Mouse (Mus musculus) lung, embryonic 14.5 days (tissue): ENCODE measurements at regions not wholly inside any gene's neighbourhood (a gene's known extent, or its start where the extent isn't known, plus 50 kb on each side); places are given as distances from the start of the nearest gene placed in this dataset.

Experiments used
- ATAC-seq: fragments of 200-750 bp; cut with Nextera tagmentation; 2 replicates; pipeline ENCODE4 v1.8.0; 2017; ENCODE audit warnings: mild to moderate bottlenecking, moderate TSS enrichment, moderate library complexity; ENCODE audit not compliant: insufficient read depth
- DNase-seq: peaks from one replicate; pipeline ENCODE4 v3.0.0-alpha.2; 2015
- H3K27ac ChIP-seq: fragments of 300-500 bp; sonication (generic); 2 replicates; pipeline ENCODE4 v1.5.1; 2014; ENCODE audit warnings: low read depth, mild to moderate bottlenecking, moderate library complexity
- H3K27me3 ChIP-seq: fragments of 300-500 bp; sonication (generic); 2 replicates; pipeline ENCODE4 v1.6.1; 2014; ENCODE audit warnings: low read length, control low read depth; ENCODE audit not compliant: insufficient read depth
- H3K36me3 ChIP-seq: fragments of 300-500 bp; sonication (generic); 2 replicates; pipeline ENCODE4 v1.6.1; 2014; ENCODE audit warnings: control low read depth; ENCODE audit not compliant: insufficient read depth
- H3K4me1 ChIP-seq: fragments of 300-500 bp; sonication (generic); 2 replicates; pipeline ENCODE4 v1.6.1; 2014; ENCODE audit warnings: antibody characterized with exemption, control low read depth; ENCODE audit not compliant: insufficient read depth
- H3K4me2 ChIP-seq: fragments of 300-500 bp; sonication (generic); 2 replicates; pipeline ENCODE4 v1.6.1; 2014; ENCODE audit warnings: mild to moderate bottlenecking
- H3K4me3 ChIP-seq: fragments of 300-500 bp; sonication (generic); 2 replicates; pipeline ENCODE4 v1.5.1; 2014; ENCODE audit warnings: low read depth, low read length
- H3K9ac ChIP-seq: fragments of 300-500 bp; sonication (generic); 2 replicates; pipeline ENCODE4 v1.6.1; 2014
- H3K9me3 ChIP-seq: fragments of 300-500 bp; sonication (generic); 2 replicates; pipeline ENCODE4 v1.6.1; 2016; ENCODE audit warnings: low read depth, low read length, control low read depth
- CTCF ChIP-seq: IDR thresholded peaks from 2 replicates; pipeline ENCODE4 v1.5.1; 2016; ENCODE audit warnings: antibody characterized with exemption, low read depth
- WGBS: fragments of 180-500 bp; shearing (Covaris S2); extraction: QIAGEN DNeasy Blood & Tissue Kit; methylation state at CpG from one replicate; pipeline ENCODE4 v1.1.7; 2014; 5-methylcytosine and 5-hydroxymethylcytosine counted together

DNA sequence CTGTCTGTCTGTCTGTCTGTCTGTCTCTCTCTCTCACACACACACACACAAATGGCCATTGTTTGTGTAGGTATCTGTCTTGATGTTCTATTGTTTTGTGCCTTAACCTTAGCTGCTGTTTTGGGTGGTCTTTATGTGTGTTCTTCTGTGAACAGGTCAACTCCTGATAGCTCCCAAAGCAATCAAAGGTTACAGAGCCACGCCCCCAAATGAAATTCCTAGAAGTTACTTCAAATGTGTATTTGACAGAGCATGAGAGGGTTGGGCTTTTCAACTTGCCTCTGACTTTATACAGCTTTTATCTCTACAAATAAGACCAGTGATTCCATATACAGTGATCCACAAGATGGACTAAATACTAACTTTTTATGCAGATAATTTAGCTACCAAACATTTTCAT, 217.8 kb upstream of the Ubash3b start:
- Histone ChIP-seq H3K4me3 (no peak overlapping the region), H3K4me1 (0 out of 2 replicates have a peak, but pooled peaks cover 12% of the 10 kb centered on the region), H3K27ac (no peak overlapping the region), H3K4me2 (no peak overlapping the region), H3K27me3 (no peaks in the 10 kb centered on the region), H3K36me3 (no peaks in the 10 kb centered on the region), H3K9me3 (no peaks in the 10 kb centered on the region), H3K9ac (no peak overlapping the region)
- TF ChIP-seq CTCF = no peak
- 75% methylated on average over 1 of the region's 1 CpGs for WGBS
- DNase-seq (no peak), ATAC-seq (no peak)

DNA sequence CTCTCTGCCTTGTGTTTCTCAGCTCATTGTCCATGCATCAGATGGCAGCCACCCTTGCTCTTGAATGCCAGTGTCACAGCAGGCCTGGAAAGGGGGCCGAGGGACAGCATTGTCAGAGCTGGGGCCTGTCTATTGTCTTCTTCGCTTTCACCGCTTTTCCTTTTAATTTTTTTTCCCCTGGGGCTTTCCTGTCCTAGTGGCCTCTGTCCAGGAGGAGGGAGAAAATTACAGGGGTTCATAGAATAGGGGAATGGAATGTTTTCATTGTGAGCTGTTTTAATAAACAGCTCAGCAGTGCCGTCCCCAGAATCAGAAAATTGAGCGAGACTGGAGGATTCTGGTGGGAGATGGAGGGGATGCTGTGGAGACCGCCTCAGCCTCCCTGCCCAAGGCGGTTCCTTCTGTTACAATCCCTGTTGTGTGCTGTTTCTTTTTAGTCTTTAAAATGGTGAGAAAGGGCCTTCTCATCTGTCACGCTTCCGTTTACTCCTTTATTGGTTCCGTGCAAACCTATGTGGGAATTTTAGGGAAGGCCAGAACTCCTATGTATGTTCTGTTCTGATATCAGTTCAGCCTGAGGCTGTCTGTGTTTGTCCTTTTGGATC, 217.2 kb upstream of the Ubash3b start:
- Histone ChIP-seq H3K9me3 (no peaks in the 10 kb centered on the region), H3K4me2 (no peak overlapping the region), H3K4me1 (0 out of 2 replicates have a peak, but pooled peaks cover 12% of the 10 kb centered on the region), H3K9ac (no peak overlapping the region), H3K27ac (no peak overlapping the region), H3K36me3 (no peaks in the 10 kb centered on the region), H3K4me3 (no peak overlapping the region), H3K27me3 (no peaks in the 10 kb centered on the region)
- DNase-seq (no peak), ATAC-seq (no peak)
- no peak for TF ChIP-seq CTCF
- 67% methylated on average over 10 of the region's 10 CpGs for WGBS

DNA sequence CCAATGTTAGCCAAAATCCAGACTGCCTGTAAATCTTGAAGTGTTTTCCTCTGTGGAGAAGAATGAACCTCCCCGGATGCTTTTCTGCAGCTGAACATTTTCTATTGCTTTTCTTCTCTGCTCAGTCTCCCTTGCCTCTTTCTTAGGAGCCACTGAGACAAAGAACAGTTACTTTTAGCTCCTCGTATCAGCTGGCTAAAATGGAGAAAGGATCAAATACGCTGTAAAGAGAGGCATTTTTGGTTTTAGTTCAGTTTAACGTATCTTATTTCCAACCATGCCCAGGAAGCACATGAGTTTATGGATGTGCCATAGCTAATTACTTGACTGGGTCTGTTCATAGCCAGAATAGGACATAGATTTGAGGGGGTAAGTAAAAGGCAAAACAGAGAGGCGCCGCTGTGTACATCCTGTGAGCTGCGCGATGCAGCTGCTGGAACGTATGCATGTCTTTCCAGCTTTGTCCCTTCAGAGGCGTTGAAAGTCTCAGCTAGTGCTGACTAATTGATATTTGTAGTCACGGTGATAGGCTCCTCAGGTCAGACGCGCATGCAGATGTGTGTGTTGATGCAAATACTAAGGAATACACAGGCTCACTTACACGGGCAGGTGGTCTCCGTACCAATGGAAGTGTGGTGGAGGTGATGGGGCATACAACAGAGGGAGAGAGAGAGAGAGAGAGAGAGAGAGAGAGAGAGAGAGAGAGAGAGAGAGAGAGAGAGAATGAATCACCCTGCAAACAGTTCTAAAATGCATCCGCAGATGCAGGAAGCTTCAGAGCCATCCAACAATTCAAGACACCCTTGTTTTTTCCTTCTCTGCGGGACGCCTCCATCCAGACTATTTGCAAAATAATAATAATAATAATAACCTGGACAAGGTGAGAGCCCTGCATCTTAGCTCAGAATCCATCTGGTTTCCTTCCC, 216.5 kb upstream of the Ubash3b start:
- no peaks in the 10 kb centered on the region for H3K9me3 ChIP-seq
- H3K27me3 ChIP-seq = no peaks in the 10 kb centered on the region
- no peaks in the 10 kb centered on the region for H3K36me3 ChIP-seq
- no peak for TF ChIP-seq CTCF
- 67% methylated on average over 18 of the region's 18 CpGs for WGBS
- no peak overlapping the region for H3K4me2 ChIP-seq
- no peak overlapping the region for H3K4me3 ChIP-seq
- no peak for DNase-seq
- H3K9ac ChIP-seq = no peak overlapping the region
- ATAC-seq = no peak
- H3K4me1 ChIP-seq = 0 out of 2 replicates have a peak, but pooled peaks cover 12% of the 10 kb centered on the region
- no peak overlapping the region; the same call in 1 of the 2 replicates for H3K27ac ChIP-seq

DNA sequence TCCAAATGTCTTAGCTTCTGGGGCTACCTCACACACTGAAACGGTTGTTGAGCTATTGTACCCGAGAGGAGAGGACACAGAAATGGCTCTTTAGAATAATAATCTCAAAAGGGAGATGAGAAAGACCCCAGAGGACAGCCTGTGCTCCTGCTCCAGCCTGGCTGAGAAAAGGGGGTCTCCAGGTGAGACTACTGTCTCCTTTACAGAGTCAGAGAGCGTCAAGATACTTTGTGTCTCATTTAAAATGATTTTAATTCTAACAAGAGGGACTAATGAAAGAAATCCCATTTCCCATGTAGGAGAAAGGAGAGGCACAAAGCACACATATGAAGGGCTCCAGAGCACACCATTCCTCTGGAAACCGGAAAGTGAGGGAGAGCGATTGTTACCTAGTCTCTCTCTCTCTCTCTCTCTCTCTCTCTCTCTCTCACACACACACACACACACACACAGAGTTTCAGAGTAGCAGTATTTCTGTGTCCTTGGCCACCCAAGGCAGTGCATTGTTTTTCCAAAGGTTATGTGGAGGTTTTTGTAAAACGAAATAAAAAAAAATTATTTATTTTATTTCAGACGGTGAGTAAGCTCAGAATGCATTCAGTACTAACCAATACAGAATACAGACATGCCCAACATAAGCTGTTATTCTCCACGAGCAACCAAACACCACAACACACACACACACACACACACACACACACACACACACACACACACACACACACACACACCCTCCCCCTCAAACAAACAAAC, 215.6 kb upstream of the Ubash3b start:
- no peak overlapping the region for H3K4me3 ChIP-seq

DNA sequence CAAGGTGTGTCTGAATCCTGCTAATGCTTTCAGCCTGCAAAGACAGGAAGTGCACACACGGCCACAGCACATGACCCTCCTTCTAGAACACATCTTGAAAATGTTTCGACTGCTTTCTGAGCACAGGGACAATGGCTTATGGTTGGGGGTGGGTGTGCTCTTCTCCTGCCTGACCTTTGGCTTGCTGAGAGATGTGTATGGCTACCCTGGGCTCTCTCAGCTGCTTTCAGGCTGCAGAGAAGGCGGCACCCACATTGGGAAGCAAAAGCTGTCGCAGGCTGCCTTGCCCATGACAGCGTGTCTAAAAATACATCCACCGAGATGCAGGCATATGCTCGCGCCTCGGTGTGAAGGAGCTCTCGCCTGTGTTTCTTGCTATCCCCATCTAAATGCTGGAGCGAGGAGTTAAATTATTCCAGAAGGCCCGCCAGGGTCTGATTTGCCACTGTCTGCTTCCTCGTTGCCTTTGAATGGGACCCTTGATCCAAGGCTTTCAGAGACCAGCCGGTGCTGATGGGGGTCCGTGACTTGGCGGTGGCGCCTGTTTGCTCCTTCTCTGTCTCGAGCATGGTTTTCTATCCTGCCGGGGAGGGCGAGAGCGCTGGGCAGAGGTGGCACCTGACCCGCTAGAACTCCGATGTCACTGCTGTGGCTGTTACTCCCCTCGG, 214.6 kb upstream of the Ubash3b start:
- ATAC-seq (0 out of 2 replicates have a peak, but pooled peaks have one; percentile 14), DNase-seq (peak; percentile 48)
- Histone ChIP-seq H3K27ac (no peak overlapping the region), H3K9me3 (no peaks in the 10 kb centered on the region), H3K9ac (peak overlapping the region; percentile 20), H3K27me3 (no peaks in the 10 kb centered on the region), H3K4me3 (peak overlapping the region; percentile 28), H3K4me2 (peak overlapping the region; percentile 61), H3K36me3 (no peaks in the 10 kb centered on the region), H3K4me1 (0 out of 2 replicates have a peak, but pooled peaks cover 12% of the 10 kb centered on the region)
- TF ChIP-seq CTCF = no peak
- 9% methylated on average over 24 of the region's 24 CpGs for WGBS

More for the DNA sequence above, 215.6 kb upstream of the Ubash3b start:
- Histone ChIP-seq H3K27me3 (no peaks in the 10 kb centered on the region), H3K36me3 (no peaks in the 10 kb centered on the region), H3K9me3 (no peaks in the 10 kb centered on the region), H3K27ac (no peak overlapping the region; the same call in 1 of the 2 replicates), H3K9ac (no peak overlapping the region), H3K4me2 (peak overlapping the region; percentile 61), H3K4me1 (0 out of 2 replicates have a peak, but pooled peaks cover 12% of the 10 kb centered on the region)
- ATAC-seq (no peak), DNase-seq (no peak)
- TF ChIP-seq CTCF = no peak
- 52% methylated on average over 8 of the region's 8 CpGs for WGBS

DNA sequence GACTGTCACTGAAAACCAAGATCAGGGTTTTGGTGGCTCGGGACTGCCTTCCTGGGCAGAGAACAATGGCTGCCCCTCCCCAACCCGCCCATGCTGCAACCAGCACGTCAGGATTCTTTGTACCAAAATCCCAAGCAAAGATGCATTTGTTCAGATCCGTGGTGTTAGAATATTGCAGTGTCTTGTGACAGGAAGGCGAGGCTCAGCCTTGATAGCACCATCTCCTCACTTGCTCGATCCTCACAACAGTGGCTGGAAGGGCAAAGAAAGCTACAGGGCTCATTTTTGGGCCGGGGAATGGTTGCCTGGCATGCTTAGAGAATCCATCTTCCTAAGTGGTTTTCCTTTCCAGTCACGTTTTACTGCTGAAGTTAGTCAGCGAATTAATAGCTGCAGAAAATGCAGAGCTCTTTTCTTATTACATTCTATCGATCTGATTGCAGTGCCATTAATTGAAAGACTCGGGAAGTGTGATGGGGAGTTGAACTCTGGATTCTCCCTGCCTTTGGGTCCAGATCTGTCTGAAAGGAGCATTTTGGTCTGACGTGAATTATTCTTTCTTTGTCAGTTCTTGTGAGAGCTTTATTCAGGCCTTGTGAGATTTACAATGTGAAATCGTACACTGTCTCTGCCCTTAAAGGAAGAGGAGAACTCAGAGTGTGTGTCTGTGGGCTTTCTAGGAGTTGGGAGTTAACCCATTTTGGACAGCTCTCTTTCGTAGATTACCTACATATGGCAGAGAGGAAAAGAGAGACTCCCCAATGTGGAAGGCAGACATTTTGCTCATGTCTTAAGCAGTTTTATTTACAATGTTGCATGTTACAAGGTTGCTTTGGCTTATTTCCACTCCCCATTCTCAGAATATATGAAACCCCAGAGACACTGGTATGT, 213.3 kb upstream of the Ubash3b start:
- ATAC-seq (no peak), DNase-seq (no peak)
- Histone ChIP-seq H3K27me3 (no peaks in the 10 kb centered on the region), H3K4me3 (no peak overlapping the region), H3K36me3 (no peaks in the 10 kb centered on the region), H3K27ac (no peak overlapping the region), H3K9me3 (no peaks in the 10 kb centered on the region), H3K9ac (no peak overlapping the region), H3K4me1 (0 out of 2 replicates have a peak, but pooled peaks cover 12% of the 10 kb centered on the region), H3K4me2 (no peak overlapping the region)
- TF ChIP-seq CTCF = no peak
- 66% methylated on average over 14 of the region's 14 CpGs for WGBS
